Mouse (Mus musculus): ENCODE measurements around the gene Reps1. TPM values are rescaled to one million over a fixed set of nuclear protein-coding genes. Genes with fewer than 3 reads are reported as not detected.

Reps1 gene
- 6.2 and 6.3 TPM in 2 replicates for polyA plus RNA-seq (2015; fragmentation: Nextera tagmentation; extraction: Ambion mirVana)

DNA sequence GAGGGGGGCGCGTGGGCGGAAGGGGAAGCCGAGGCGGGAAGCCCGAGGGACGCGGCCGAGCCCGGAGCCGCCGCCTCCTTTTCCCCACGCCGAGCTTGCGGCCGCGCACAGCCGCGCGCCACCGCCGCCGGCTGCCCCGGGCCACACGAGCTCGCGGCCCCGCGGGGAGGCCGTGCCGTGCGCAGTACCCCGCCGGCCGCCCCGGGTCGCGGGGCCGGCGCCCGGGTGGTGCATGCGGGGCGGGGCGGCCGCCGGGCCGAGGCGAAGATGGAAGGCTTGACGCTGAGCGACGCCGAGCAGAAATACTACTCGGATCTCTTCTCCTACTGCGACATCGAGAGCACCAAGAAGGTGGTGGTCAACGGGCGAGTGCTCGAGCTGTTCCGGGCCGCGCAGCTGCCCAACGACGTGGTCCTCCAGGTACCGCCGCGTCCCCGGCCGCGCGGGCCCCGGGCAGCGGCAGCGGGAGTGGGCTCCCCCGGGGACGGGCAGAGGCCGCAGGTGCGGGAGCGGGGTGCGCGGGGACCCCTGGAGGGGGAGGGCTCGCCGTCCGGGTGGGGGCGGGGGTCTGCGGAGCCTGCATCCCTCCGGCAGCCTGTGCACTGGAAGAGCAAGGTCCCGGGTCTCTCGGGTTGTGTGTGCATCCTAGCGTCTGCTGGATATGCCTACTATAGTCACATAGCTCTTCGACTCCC is at the start of gene Reps1:
Gene Reps1, plus strand, starts transcription at position 166 of the 695 bp plus-strand sequence.
- no peaks in the 10 kb centered on the region for H3K9me3 ChIP-seq (ENCODE audit: control insufficient read depth, low read length)
- H3K27ac ChIP-seq (ENCODE audit: low read length), result peak within 1 kb of the TSS; percentile 87
- peak within 1 kb of the TSS; percentile 96 for H3K4me3 ChIP-seq (ENCODE audit: low read length)
- H3K27me3 ChIP-seq (replicated peaks; ENCODE audit: control insufficient read depth, insufficient read depth, low read length), result no peaks in the 10 kb centered on the region
- peak within 1 kb of the TSS; percentile 89 for H3K4me2 ChIP-seq (ENCODE audit: low read depth, low read length)
- H3K9ac ChIP-seq (ENCODE audit: low read depth, low read length), result peak within 1 kb of the TSS; percentile 96
- ATAC-seq, result peak; percentile 79
- H3K4me1 ChIP-seq (ENCODE audit: control insufficient read depth, insufficient read depth, low read length), result peaks cover 7% of the 10 kb centered on the region
- WGBS, result under 1% methylated on average over 82 of the region's 90 CpGs
- H3K36me3 ChIP-seq (ENCODE audit: control insufficient read depth, insufficient read depth, low read length), result no peaks in the 10 kb centered on the region

DNA sequence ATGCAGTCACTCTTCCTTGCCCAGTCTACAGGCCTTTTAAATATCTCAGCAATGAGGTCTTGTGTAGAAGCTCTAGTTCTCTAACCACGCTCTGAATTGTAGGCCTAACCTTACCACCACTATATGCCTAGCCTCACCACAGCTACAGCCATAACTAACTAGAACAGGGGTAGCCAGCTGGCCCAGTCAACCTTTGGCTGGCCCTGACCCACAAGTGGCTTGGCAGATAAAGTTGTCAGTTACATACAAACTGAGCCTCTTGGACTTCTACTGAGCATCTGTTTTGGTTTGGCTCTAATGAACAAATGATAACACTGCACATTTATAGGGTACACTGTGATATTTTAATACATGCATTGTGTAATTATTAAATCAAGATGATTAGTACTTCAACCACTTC is 48.9 kb upstream of the Reps1 start:
- no peak for ATAC-seq
- H3K4me2 ChIP-seq (ENCODE audit: low read depth, low read length), result no peak overlapping the region
- H3K4me1 ChIP-seq (ENCODE audit: control insufficient read depth, insufficient read depth, low read length), result no peaks in the 10 kb centered on the region
- no peaks in the 10 kb centered on the region for H3K27me3 ChIP-seq (replicated peaks; ENCODE audit: control insufficient read depth, insufficient read depth, low read length)
- WGBS, result 93% methylated on average over 1 of the region's 1 CpGs
- no peak overlapping the region for H3K9ac ChIP-seq (ENCODE audit: low read depth, low read length)
- 0 out of 2 replicates have a peak, but pooled peaks cover 6% of the 10 kb centered on the region for H3K36me3 ChIP-seq (ENCODE audit: control insufficient read depth, insufficient read depth, low read length)
- no peaks in the 10 kb centered on the region for H3K9me3 ChIP-seq (ENCODE audit: control insufficient read depth, low read length)
- no peak overlapping the region for H3K27ac ChIP-seq (ENCODE audit: low read length)
- no peak overlapping the region for H3K4me3 ChIP-seq (ENCODE audit: low read length)

- no peak for ATAC-seq
- 0 out of 2 replicates have a peak, but pooled peaks cover 6% of the 10 kb centered on the region for H3K36me3 ChIP-seq (ENCODE audit: control insufficient read depth, insufficient read depth, low read length)
- no peak overlapping the region for H3K4me2 ChIP-seq (ENCODE audit: low read depth, low read length)
- H3K9me3 ChIP-seq (ENCODE audit: control insufficient read depth, low read length), result no peaks in the 10 kb centered on the region
- H3K27ac ChIP-seq (ENCODE audit: low read length), result no peak overlapping the region
- H3K9ac ChIP-seq (ENCODE audit: low read depth, low read length), result no peak overlapping the region
- no peaks in the 10 kb centered on the region for H3K27me3 ChIP-seq (replicated peaks; ENCODE audit: control insufficient read depth, insufficient read depth, low read length)
- WGBS, result 89% methylated on average over 3 of the region's 3 CpGs
- no peak overlapping the region for H3K4me3 ChIP-seq (ENCODE audit: low read length)
- no peaks in the 10 kb centered on the region for H3K4me1 ChIP-seq (ENCODE audit: control insufficient read depth, insufficient read depth, low read length)
Observed at GRCm38 (mm10) chr10:18007243-18007642, 48.4 kb upstream of the Reps1 start.

DNA sequence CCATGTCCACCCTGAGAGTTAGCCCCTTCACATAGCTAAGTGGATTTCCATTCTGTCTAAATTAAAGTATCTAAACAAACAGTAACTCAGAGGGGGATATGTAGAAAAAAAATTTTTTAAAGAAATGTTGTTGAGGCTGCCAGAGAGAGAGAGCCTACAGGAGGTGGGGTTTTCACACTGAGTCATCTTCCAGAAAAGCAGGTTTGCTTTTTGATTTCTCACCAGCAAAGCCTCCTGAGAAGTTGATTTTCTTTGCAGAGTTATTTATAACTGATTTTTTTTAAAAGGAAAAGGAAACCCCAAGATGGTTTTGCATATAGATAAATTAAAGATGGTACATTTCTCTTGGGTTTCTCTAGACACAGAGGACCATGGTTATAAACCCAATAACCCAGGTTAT is 47.5 kb upstream of the Reps1 start:
- Histone ChIP-seq H3K4me2 (ENCODE audit: low read depth, low read length) (no peak overlapping the region), H3K27me3 (replicated peaks; ENCODE audit: control insufficient read depth, insufficient read depth, low read length) (no peaks in the 10 kb centered on the region), H3K4me3 (ENCODE audit: low read length) (no peak overlapping the region), H3K9ac (ENCODE audit: low read depth, low read length) (no peak overlapping the region), H3K4me1 (ENCODE audit: control insufficient read depth, insufficient read depth, low read length) (no peaks in the 10 kb centered on the region), H3K36me3 (ENCODE audit: control insufficient read depth, insufficient read depth, low read length) (0 out of 2 replicates have a peak, but pooled peaks cover 6% of the 10 kb centered on the region), H3K27ac (ENCODE audit: low read length) (no peak overlapping the region), H3K9me3 (ENCODE audit: control insufficient read depth, low read length) (no peaks in the 10 kb centered on the region)
- no peak for ATAC-seq

DNA sequence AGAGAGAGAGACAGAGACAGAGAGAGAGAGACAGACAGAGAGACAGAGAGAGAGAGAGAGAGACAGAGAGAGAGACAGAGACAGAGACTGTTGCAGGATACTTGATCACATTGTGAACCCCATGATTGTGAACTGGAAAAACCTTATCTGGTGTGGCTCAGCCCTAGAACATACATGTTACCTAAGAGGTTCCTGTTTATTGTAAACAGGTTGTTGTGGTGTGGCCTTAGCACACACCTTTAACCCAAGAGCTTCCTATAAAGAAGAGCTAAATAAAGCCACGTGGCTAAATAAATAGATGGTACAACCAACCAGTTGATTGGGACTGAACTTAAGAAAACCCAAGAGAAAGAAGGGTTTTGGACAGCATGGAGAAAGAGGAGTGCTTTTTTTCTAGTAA is 45.9 kb upstream of the Reps1 start:
- Histone ChIP-seq H3K9me3 (ENCODE audit: control insufficient read depth, low read length) (no peaks in the 10 kb centered on the region), H3K27ac (ENCODE audit: low read length) (no peak overlapping the region), H3K36me3 (ENCODE audit: control insufficient read depth, insufficient read depth, low read length) (0 out of 2 replicates have a peak, but pooled peaks cover 6% of the 10 kb centered on the region), H3K4me1 (ENCODE audit: control insufficient read depth, insufficient read depth, low read length) (no peaks in the 10 kb centered on the region), H3K4me2 (ENCODE audit: low read depth, low read length) (no peak overlapping the region), H3K9ac (ENCODE audit: low read depth, low read length) (no peak overlapping the region), H3K4me3 (ENCODE audit: low read length) (no peak overlapping the region), H3K27me3 (replicated peaks; ENCODE audit: control insufficient read depth, insufficient read depth, low read length) (no peaks in the 10 kb centered on the region)
- 97% methylated on average over 1 of the region's 1 CpGs for WGBS
- no peak for ATAC-seq

DNA sequence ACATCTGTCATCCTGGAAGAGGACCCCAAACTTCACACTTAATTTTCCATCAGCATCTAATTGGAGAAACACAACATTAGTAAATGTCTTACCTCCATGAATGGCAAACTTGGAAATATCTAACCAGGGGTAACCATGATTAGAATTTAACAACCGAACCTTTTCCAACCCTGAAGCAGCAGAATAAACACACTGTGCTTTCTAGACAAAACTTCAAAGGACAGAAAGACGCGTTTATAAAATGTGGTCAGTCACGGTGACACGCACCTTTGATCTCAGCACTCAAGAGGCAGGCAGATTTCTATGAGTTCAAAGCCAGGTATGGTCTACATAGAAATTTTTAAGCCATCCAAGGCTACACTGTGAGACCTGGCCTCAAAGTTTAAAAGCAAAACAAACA is 43.9 kb upstream of the Reps1 start:
- no peaks in the 10 kb centered on the region for H3K9me3 ChIP-seq (ENCODE audit: control insufficient read depth, low read length)
- 0 out of 2 replicates have a peak, but pooled peaks cover 6% of the 10 kb centered on the region for H3K36me3 ChIP-seq (ENCODE audit: control insufficient read depth, insufficient read depth, low read length)
- H3K27me3 ChIP-seq (replicated peaks; ENCODE audit: control insufficient read depth, insufficient read depth, low read length), result no peaks in the 10 kb centered on the region
- no peaks in the 10 kb centered on the region for H3K4me1 ChIP-seq (ENCODE audit: control insufficient read depth, insufficient read depth, low read length)
- no peak overlapping the region for H3K27ac ChIP-seq (ENCODE audit: low read length)
- WGBS, result 84% methylated on average over 5 of the region's 5 CpGs
- no peak overlapping the region for H3K9ac ChIP-seq (ENCODE audit: low read depth, low read length)
- ATAC-seq, result no peak
- H3K4me2 ChIP-seq (ENCODE audit: low read depth, low read length), result no peak overlapping the region
- no peak overlapping the region for H3K4me3 ChIP-seq (ENCODE audit: low read length)

GRCm38 (mm10) chr10:18020443-18020842 is 35.2 kb upstream of the Reps1 start:
- no peak overlapping the region for H3K4me2 ChIP-seq (ENCODE audit: low read depth, low read length)

GRCm38 (mm10) chr10:18020846-18021245 is 34.8 kb upstream of the Reps1 start:
- H3K4me3 ChIP-seq (ENCODE audit: low read length), result no peak overlapping the region
- 73% methylated on average over 1 of the region's 1 CpGs for WGBS
- no peak for ATAC-seq
- no peak overlapping the region for H3K9ac ChIP-seq (ENCODE audit: low read depth, low read length)
- peaks cover 3% of the 10 kb centered on the region; the same call in 1 of the 2 replicates for H3K36me3 ChIP-seq (ENCODE audit: control insufficient read depth, insufficient read depth, low read length)
- H3K27ac ChIP-seq (ENCODE audit: low read length), result no peak overlapping the region
- H3K27me3 ChIP-seq (replicated peaks; ENCODE audit: control insufficient read depth, insufficient read depth, low read length), result no peaks in the 10 kb centered on the region
- 0 out of 2 replicates have a peak, but pooled peaks cover 7% of the 10 kb centered on the region for H3K4me1 ChIP-seq (ENCODE audit: control insufficient read depth, insufficient read depth, low read length)
- H3K9me3 ChIP-seq (ENCODE audit: control insufficient read depth, low read length), result no peaks in the 10 kb centered on the region
- H3K4me2 ChIP-seq (ENCODE audit: low read depth, low read length), result no peak overlapping the region

More at GRCm38 (mm10) chr10:18020443-18020842, 35.2 kb upstream of the Reps1 start:
- Histone ChIP-seq H3K9ac (ENCODE audit: low read depth, low read length) (no peak overlapping the region), H3K4me3 (ENCODE audit: low read length) (no peak overlapping the region), H3K4me1 (ENCODE audit: control insufficient read depth, insufficient read depth, low read length) (0 out of 2 replicates have a peak, but pooled peaks cover 7% of the 10 kb centered on the region), H3K36me3 (ENCODE audit: control insufficient read depth, insufficient read depth, low read length) (peaks cover 3% of the 10 kb centered on the region; the same call in 1 of the 2 replicates), H3K27ac (ENCODE audit: low read length) (no peak overlapping the region), H3K9me3 (ENCODE audit: control insufficient read depth, low read length) (no peaks in the 10 kb centered on the region), H3K27me3 (replicated peaks; ENCODE audit: control insufficient read depth, insufficient read depth, low read length) (no peaks in the 10 kb centered on the region)
- ATAC-seq, result no peak
- 86% methylated on average over 7 of the region's 7 CpGs for WGBS

- ATAC-seq, result peak; percentile 8; the same call in 1 of the 2 replicates
- Histone ChIP-seq H3K27me3 (replicated peaks; ENCODE audit: control insufficient read depth, insufficient read depth, low read length) (no peaks in the 10 kb centered on the region), H3K27ac (ENCODE audit: low read length) (peak overlapping the region; percentile 98), H3K4me1 (ENCODE audit: control insufficient read depth, insufficient read depth, low read length) (0 out of 2 replicates have a peak, but pooled peaks cover 7% of the 10 kb centered on the region), H3K4me2 (ENCODE audit: low read depth, low read length) (peak overlapping the region; percentile 84), H3K9ac (ENCODE audit: low read depth, low read length) (peak overlapping the region; percentile 96), H3K36me3 (ENCODE audit: control insufficient read depth, insufficient read depth, low read length) (peaks cover 3% of the 10 kb centered on the region; the same call in 1 of the 2 replicates), H3K9me3 (ENCODE audit: control insufficient read depth, low read length) (no peaks in the 10 kb centered on the region), H3K4me3 (ENCODE audit: low read length) (peak overlapping the region; percentile 79)
- WGBS, result 32% methylated on average over 14 of the region's 14 CpGs
Observed at GRCm38 (mm10) chr10:18021576-18022311, 33.9 kb upstream of the Reps1 start.
